Mouse (Mus musculus) MEL (cell line): Measurements from ENCODE around the gene Mylpf. TPM values are rescaled to one million over a fixed set of nuclear protein-coding genes. Genes with fewer than 3 reads are reported as not detected.

Experiments used
- DNase-seq: peaks from one replicate; pipeline ENCODE4 v3.0.0; 2011; ENCODE audit warnings: low read depth, low spot score
- H3K27ac ChIP-seq: 2 replicates; pipeline ENCODE4 v1.5.1; 2012; ENCODE audit warnings: low read depth, mild to moderate bottlenecking, control low read depth, low read length, moderate library complexity; ENCODE audit not compliant: control insufficient read depth
- H3K27me3 ChIP-seq, 2 experiments: fragments of 150-350 bp in 1 of 2; sonication (generic) in 1 of 2; 2 replicates each; pipeline ENCODE4 v1.6.1; 2012; ENCODE audit warnings: low read length in 2 of 2, mild to moderate bottlenecking in 2 of 2, improper control_type of control experiment in 1 of 2, moderate library complexity in 1 of 2; ENCODE audit not compliant: insufficient read depth in 2 of 2, control insufficient read depth in 1 of 2
- H3K36me3 ChIP-seq, 2 experiments: 2 replicates each; pipeline ENCODE4 v1.6.1; 2012 to 2014; ENCODE audit warnings: low read length in 2 of 2, improper control_type of control experiment in 1 of 2, inconsistent platforms in 1 of 2, mild to moderate bottlenecking in 1 of 2; ENCODE audit not compliant: insufficient read depth in 2 of 2, control insufficient read depth in 1 of 2
- H3K4me1 ChIP-seq, 2 experiments: fragments of 150-350 bp in 1 of 2; sonication (generic) in 1 of 2; 2 replicates each; pipeline ENCODE4 v1.6.1; 2012; ENCODE audit warnings: low read length in 2 of 2, improper control_type of control experiment in 1 of 2, mild to moderate bottlenecking in 1 of 2; ENCODE audit not compliant: insufficient read depth in 2 of 2, control insufficient read depth in 1 of 2
- H3K4me3 ChIP-seq, 2 experiments: fragments of 150-350 bp in 1 of 2; sonication (generic) in 1 of 2; 2 replicates each; pipeline ENCODE4 v1.5.1; 2012; ENCODE audit warnings: low read depth in 2 of 2, low read length in 2 of 2, mild to moderate bottlenecking in 2 of 2, moderate library complexity in 2 of 2, control low read depth in 1 of 2, improper control_type of control experiment in 1 of 2; ENCODE audit not compliant: control insufficient read depth in 1 of 2, insufficient read depth in 1 of 2
- H3K79me2 ChIP-seq: 2 replicates; pipeline ENCODE4 v1.6.1; 2012; ENCODE audit warnings: mild to moderate bottlenecking, low read length, moderate library complexity; ENCODE audit not compliant: control insufficient read depth, poor library complexity, insufficient read depth
- H3K9ac ChIP-seq: 2 replicates; pipeline ENCODE4 v1.6.1; 2012; ENCODE audit warnings: low read depth, mild to moderate bottlenecking, control low read depth, low read length, moderate library complexity; ENCODE audit not compliant: control insufficient read depth, poor library complexity, severe bottlenecking
- H3K9me3 ChIP-seq: fragments of 150-350 bp; sonication (generic); replicated peaks from 2 replicates; pipeline ENCODE4 v1.6.1; 2012; ENCODE audit warnings: mild to moderate bottlenecking, low read length, improper control_type of control experiment, moderate library complexity; ENCODE audit not compliant: insufficient read depth
- BHLHE40 ChIP-seq: IDR thresholded peaks from 2 replicates; pipeline ENCODE4 v1.6.1; 2012; ENCODE audit warnings: low read depth, mild to moderate bottlenecking, inconsistent platforms, low read length, improper control_type of control experiment, borderline replicate concordance
- CTCF ChIP-seq, 3 experiments: IDR thresholded peaks in 2 of 3; conservative IDR thresholded peaks in 1 of 3; 2 replicates each; pipeline ENCODE4 v1.5.1; 2011 to 2012; ENCODE audit warnings: low read length in 3 of 3, low read depth in 2 of 3, mild to moderate bottlenecking in 2 of 3, improper control_type of control experiment in 1 of 3, inconsistent platforms in 1 of 3, mixed read lengths in 1 of 3, moderate library complexity in 1 of 3; ENCODE audit not compliant: control insufficient read depth in 1 of 3, insufficient read depth in 1 of 3, poor library complexity in 1 of 3, severe bottlenecking in 1 of 3
- E2F4 ChIP-seq: IDR thresholded peaks from 2 replicates; pipeline ENCODE4 v1.6.1; 2011; ENCODE audit warnings: low read depth, low read length, improper control_type of control experiment, borderline replicate concordance
- EP300 ChIP-seq, 2 experiments: IDR thresholded peaks; 2 replicates each; pipeline ENCODE4 v1.6.1; 2011; ENCODE audit warnings: improper control_type of control experiment in 2 of 2, low read length in 2 of 2, low read depth in 1 of 2, mild to moderate bottlenecking in 1 of 2
- GABPA ChIP-seq: IDR thresholded peaks from 2 replicates; pipeline ENCODE4 v1.6.1; 2012; ENCODE audit warnings: low read depth, mild to moderate bottlenecking, inconsistent platforms, low read length, improper control_type of control experiment, moderate library complexity
- GATA1 ChIP-seq: IDR thresholded peaks from 2 replicates; pipeline ENCODE4 v1.6.1; 2011; ENCODE audit warnings: low read depth, low read length, improper control_type of control experiment
- HCFC1 ChIP-seq: IDR thresholded peaks from 2 replicates; pipeline ENCODE4 v1.6.1; 2012; ENCODE audit warnings: low read depth, mild to moderate bottlenecking, inconsistent platforms, low read length, improper control_type of control experiment, moderate library complexity
- JUND ChIP-seq: IDR thresholded peaks from 2 replicates; pipeline ENCODE4 v1.6.1; 2011; ENCODE audit warnings: low read depth, mild to moderate bottlenecking, improper control_type of control experiment, low read length
- KAT2A ChIP-seq: conservative IDR thresholded peaks from 2 replicates; pipeline ENCODE4 v1.6.1; 2012; ENCODE audit warnings: low read depth, low read length, improper control_type of control experiment, inconsistent platforms
- MAX ChIP-seq: IDR thresholded peaks from 2 replicates; pipeline ENCODE4 v1.6.1; 2011; ENCODE audit warnings: low read length, improper control_type of control experiment
- MAZ ChIP-seq: IDR thresholded peaks from 2 replicates; pipeline ENCODE4 v1.6.1; 2012; ENCODE audit warnings: low read depth, mild to moderate bottlenecking, inconsistent platforms, low read length, improper control_type of control experiment
- MEF2A ChIP-seq: IDR thresholded peaks from 2 replicates; pipeline ENCODE4 v1.6.1; 2014; ENCODE audit warnings: low read depth, mild to moderate bottlenecking, inconsistent platforms, low read length, improper control_type of control experiment; ENCODE audit not compliant: poor library complexity, insufficient replicate concordance, severe bottlenecking; ENCODE audit errors: extremely low read depth
- MXI1 ChIP-seq: IDR thresholded peaks from 2 replicates; pipeline ENCODE4 v1.6.1; 2011; ENCODE audit warnings: mild to moderate bottlenecking, low read depth, low read length, improper control_type of control experiment
- MYB ChIP-seq: IDR thresholded peaks from 2 replicates; pipeline ENCODE4 v1.6.1; 2011; ENCODE audit warnings: mild to moderate bottlenecking, low read depth, low read length, improper control_type of control experiment
- MYC ChIP-seq: IDR thresholded peaks from 2 replicates; pipeline ENCODE4 v1.6.1; 2011; ENCODE audit warnings: low read depth, mild to moderate bottlenecking, low read length, improper control_type of control experiment, moderate library complexity
- NRF1 ChIP-seq: IDR thresholded peaks from 2 replicates; pipeline ENCODE4 v1.6.1; 2014; ENCODE audit warnings: low read depth, mild to moderate bottlenecking, inconsistent platforms, low read length, improper control_type of control experiment, moderate library complexity; ENCODE audit not compliant: poor library complexity, insufficient read depth, severe bottlenecking
- POLR2AphosphoS2 ChIP-seq: IDR thresholded peaks from 2 replicates; pipeline ENCODE4 v1.6.1; 2011; ENCODE audit warnings: low read length, improper control_type of control experiment
- POLR2AphosphoS5 ChIP-seq: IDR thresholded peaks from 2 replicates; pipeline ENCODE4 v1.6.1; 2012; ENCODE audit warnings: low read depth, borderline replicate concordance, mild to moderate bottlenecking, inconsistent platforms, low read length, moderate library complexity, mixed read lengths
- TAL1 ChIP-seq: IDR thresholded peaks from 2 replicates; pipeline ENCODE4 v1.6.1; 2012; ENCODE audit warnings: mild to moderate bottlenecking, inconsistent platforms, low read length, moderate library complexity, mixed read lengths
- TBP ChIP-seq: IDR thresholded peaks from 2 replicates; pipeline ENCODE4 v1.8.0; 2011; ENCODE audit warnings: low read depth, low read length, improper control_type of control experiment
- UBTF ChIP-seq: IDR thresholded peaks from 2 replicates; pipeline ENCODE4 v1.6.1; 2012; ENCODE audit warnings: low read depth, mild to moderate bottlenecking, inconsistent platforms, low read length, improper control_type of control experiment, moderate library complexity, borderline replicate concordance; ENCODE audit not compliant: insufficient read depth
- polyA plus RNA-seq, 2 experiments: library from polyadenylated mRNA; stranded (reverse) in 1 of 2; unstranded in 1 of 2; fragments of >175 nt in 1 of 2; fragments of >200 nt in 1 of 2; gene quantifications; 2 replicates each; pipeline versions ENCODE4 v1.2.1 to v1.2.4; 2012; ENCODE audit warnings: low replicate concordance in 2 of 2, low read depth in 1 of 2; ENCODE audit not compliant: insufficient read length in 2 of 2, insufficient read depth in 1 of 2, missing spikeins in 1 of 2
- total RNA-seq: library from RNA; depleted of rRNA; stranded (reverse); fragments of 300-350 nt; gene quantifications from 2 replicates; pipeline ENCODE4 v1.2.3, GENCODE M21; 2012

The Mylpf gene
- total and polyA plus RNA-seq, 3 experiments, result 9.1 to 11.2 TPM; not detected in 1

- no peak for TF ChIP-seq JUND
- TF ChIP-seq NRF1, result no peak
Observed at GRCm38 (mm10) chr7:127192989-127193388, 15.7 kb upstream of the Mylpf start (continued).

GRCm38 (mm10) chr7:127194011-127194632, 14.6 kb upstream of the Mylpf start:
- H3K4me1 ChIP-seq, result peaks cover 0 to 12% of the 10 kb centered on the region in 2 experiments; a peak in 2 of 4 replicates
- peaks cover 14% of the 10 kb centered on the region for H3K79me2 ChIP-seq
- no peak for TF ChIP-seq E2F4
- TF ChIP-seq POLR2AphosphoS2, result no peak
- TF ChIP-seq CTCF (IDR thresholded peaks at IDR 0.05 in 2 of 3, conservative IDR thresholded peaks at IDR 0.05 in 1 of 3; ENCODE audit: control insufficient read depth in 1 of 3, insufficient read depth in 1 of 3, low read depth in 2 of 3, low read length in 3 of 3, poor library complexity in 1 of 3, severe bottlenecking in 1 of 3), result no peak
- no peak for TF ChIP-seq JUND
- TF ChIP-seq MAX, result no peak
- TF ChIP-seq BHLHE40, result no peak
- TF ChIP-seq EP300 (IDR thresholded peaks at IDR 0.05; ENCODE audit: low read depth in 1 of 2, low read length in 2 of 2), result no peak
- no peak for TF ChIP-seq MXI1
- TF ChIP-seq GATA1, result no peak
- no peak for TF ChIP-seq TBP
- TF ChIP-seq UBTF, result no peak
- TF ChIP-seq MYC, result no peak
- TF ChIP-seq MYB, result no peak
- no peak for TF ChIP-seq GABPA
- no peak for TF ChIP-seq POLR2AphosphoS5
- no peak for TF ChIP-seq MAZ
- TF ChIP-seq KAT2A, result no peak
- TF ChIP-seq TAL1, result no peak
- TF ChIP-seq HCFC1, result no peak
- no peak for TF ChIP-seq MEF2A
- H3K36me3 ChIP-seq, result peaks cover 0 to 12% of the 10 kb centered on the region in 2 experiments; a peak in 2 of 4 replicates
- DNase-seq, result no peak
- H3K27ac ChIP-seq, result no peak overlapping the region
- H3K9ac ChIP-seq, result no peak overlapping the region
- no peak overlapping the region for H3K4me3 ChIP-seq
- no peaks in the 10 kb centered on the region for H3K9me3 ChIP-seq
- H3K27me3 ChIP-seq, result no peaks in the 10 kb centered on the region
